Mouse (Mus musculus) MEL (cell line): ENCODE measurements around the gene Sclt1.

Experiments
- BHLHE40 ChIP-seq: IDR thresholded peaks from 2 replicates; pipeline ENCODE4 v1.6.1; 2012; ENCODE audit warnings: low read depth, mild to moderate bottlenecking, inconsistent platforms, low read length, improper control_type of control experiment, borderline replicate concordance
- CTCF ChIP-seq, 3 experiments: IDR thresholded peaks in 2 of 3; conservative IDR thresholded peaks in 1 of 3; 2 replicates each; pipeline ENCODE4 v1.5.1; 2011 to 2012; ENCODE audit warnings: low read length in 3 of 3, low read depth in 2 of 3, mild to moderate bottlenecking in 2 of 3, improper control_type of control experiment in 1 of 3, inconsistent platforms in 1 of 3, mixed read lengths in 1 of 3, moderate library complexity in 1 of 3; ENCODE audit not compliant: control insufficient read depth in 1 of 3, insufficient read depth in 1 of 3, poor library complexity in 1 of 3, severe bottlenecking in 1 of 3
- POLR2A ChIP-seq, 2 experiments: IDR thresholded peaks; 2 replicates each; pipeline ENCODE4 v1.6.1; 2011 to 2012; ENCODE audit warnings: low read length in 2 of 2, mild to moderate bottlenecking in 2 of 2, control low read depth in 1 of 2, improper control_type of control experiment in 1 of 2, low read depth in 1 of 2, moderate library complexity in 1 of 2; ENCODE audit not compliant: control insufficient read depth in 1 of 2, insufficient read depth in 1 of 2, poor library complexity in 1 of 2

DNA sequence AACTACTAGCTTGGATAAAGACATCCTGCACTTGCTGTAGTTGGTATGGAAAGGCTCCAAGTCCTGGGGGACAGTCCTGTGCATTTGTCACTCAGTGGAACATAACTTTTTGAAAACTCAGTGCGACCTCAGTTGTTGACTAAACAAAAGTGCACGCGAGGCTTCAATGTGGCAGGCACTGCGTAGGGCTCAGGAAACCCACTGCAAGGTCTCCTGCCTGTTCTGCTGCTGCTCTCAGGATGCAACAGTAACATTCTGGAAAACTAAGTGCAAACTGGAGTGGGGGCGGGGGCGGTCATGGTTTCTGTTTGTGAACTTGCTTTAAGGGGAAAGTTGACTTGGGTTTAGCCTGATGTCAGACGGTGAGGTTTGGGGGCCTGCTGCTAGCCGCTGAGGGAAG, 134.8 kb downstream of the Sclt1 start:
- no peak for TF ChIP-seq POLR2A (IDR thresholded peaks at IDR 0.05; ENCODE audit: control insufficient read depth in 1 of 2, insufficient read depth in 1 of 2, low read depth in 1 of 2, low read length in 2 of 2, poor library complexity in 1 of 2)
- no peak for TF ChIP-seq CTCF (IDR thresholded peaks at IDR 0.05 in 2 of 3, conservative IDR thresholded peaks at IDR 0.05 in 1 of 3; ENCODE audit: control insufficient read depth in 1 of 3, insufficient read depth in 1 of 3, low read depth in 2 of 3, low read length in 3 of 3, poor library complexity in 1 of 3, severe bottlenecking in 1 of 3)
- TF ChIP-seq BHLHE40, result no peak
